Mouse (Mus musculus) ES-E14 (cell line): ENCODE data around the gene 2810004N23Rik. TPM values are rescaled to one million over a fixed set of nuclear protein-coding genes. Genes with fewer than 3 reads are reported as not detected.

Experiments
- DNase-seq: peaks from one replicate; pipeline ENCODE4 v3.0.0-alpha.2; 2013; ENCODE audit warnings: low read depth, low spot score
- H3K27ac ChIP-seq: 2 replicates; pipeline ENCODE4 v1.5.1; 2012; ENCODE audit warnings: low read depth, mild to moderate bottlenecking, low read length, moderate library complexity, mixed read lengths; ENCODE audit not compliant: poor library complexity, insufficient read depth, severe bottlenecking
- H3K36me3 ChIP-seq: 2 replicates; pipeline ENCODE4 v1.6.1; 2012; ENCODE audit warnings: mild to moderate bottlenecking, low read length, moderate library complexity, mixed read lengths; ENCODE audit not compliant: control insufficient read depth, poor library complexity, insufficient read depth, severe bottlenecking
- H3K4me1 ChIP-seq, 2 experiments: fragments of 150-350 bp in 1 of 2; sonication (generic) in 1 of 2; 2 replicates each; pipeline ENCODE4 v1.6.1; 2012; ENCODE audit warnings: low read length in 2 of 2, mild to moderate bottlenecking in 1 of 2, mixed read lengths in 1 of 2; ENCODE audit not compliant: control insufficient read depth in 2 of 2, insufficient read depth in 2 of 2, poor library complexity in 1 of 2
- H3K4me3 ChIP-seq, 2 experiments: fragments of 150-350 bp in 1 of 2; sonication (generic) in 1 of 2; 2 replicates each; pipeline ENCODE4 v1.5.1; 2012; ENCODE audit warnings: low read length in 2 of 2, low read depth in 1 of 2, mild to moderate bottlenecking in 1 of 2, mixed read lengths in 1 of 2; ENCODE audit not compliant: insufficient read depth in 1 of 2, poor library complexity in 1 of 2, severe bottlenecking in 1 of 2
- H3K9ac ChIP-seq: 2 replicates; pipeline ENCODE4 v1.6.1; 2012; ENCODE audit warnings: low read depth, mild to moderate bottlenecking, low read length, mixed read lengths; ENCODE audit not compliant: poor library complexity, insufficient read depth, severe bottlenecking
- H3K9me3 ChIP-seq: fragments of 150-350 bp; sonication (generic); 2 replicates; pipeline ENCODE4 v1.6.1; 2012; ENCODE audit warnings: low read depth, mild to moderate bottlenecking, low read length; ENCODE audit not compliant: control insufficient read depth, insufficient read depth
- CHD2 ChIP-seq: IDR thresholded peaks from 2 replicates; pipeline ENCODE4 v1.6.1; 2014; ENCODE audit warnings: mild to moderate bottlenecking, low read depth, low read length, inconsistent platforms
- HCFC1 ChIP-seq: IDR thresholded peaks from 2 replicates; pipeline ENCODE4 v1.6.1; 2012; ENCODE audit warnings: low read length, inconsistent platforms, borderline replicate concordance; ENCODE audit not compliant: insufficient read depth
- MAFK ChIP-seq: IDR thresholded peaks from 2 replicates; pipeline ENCODE4 v1.6.1; 2014; ENCODE audit warnings: mild to moderate bottlenecking, low read depth, low read length, inconsistent platforms; ENCODE audit not compliant: insufficient read depth
- ZC3H11A ChIP-seq: IDR thresholded peaks from 2 replicates; pipeline ENCODE4 v1.6.1; 2012; ENCODE audit warnings: low read depth, mild to moderate bottlenecking, inconsistent platforms, low read length, borderline replicate concordance
- ZNF384 ChIP-seq: IDR thresholded peaks from 2 replicates; pipeline ENCODE4 v1.6.1; 2012; ENCODE audit warnings: low read depth, low read length, inconsistent platforms
- in situ Hi-C, 2 experiments: fragments of 600-800 bp; cut with MboI; formaldehyde crosslinking; loops; one replicate each; pipeline ENCODE4 v1.15.1; 2025; ENCODE audit warnings: low sequenced_read_pairs in 2 of 2, inconsistent platforms in 1 of 2; ENCODE audit not compliant: unreplicated experiment in 2 of 2
- total RNA-seq: library from RNA; depleted of rRNA; stranded (reverse); fragments of 300-350 nt; gene quantifications from 2 replicates; pipeline ENCODE4 v1.2.3, GENCODE M21; 2012; rRNA removed

The 2810004N23Rik gene
- 71.5 and 83.6 TPM in 2 replicates for total RNA-seq

DNA sequence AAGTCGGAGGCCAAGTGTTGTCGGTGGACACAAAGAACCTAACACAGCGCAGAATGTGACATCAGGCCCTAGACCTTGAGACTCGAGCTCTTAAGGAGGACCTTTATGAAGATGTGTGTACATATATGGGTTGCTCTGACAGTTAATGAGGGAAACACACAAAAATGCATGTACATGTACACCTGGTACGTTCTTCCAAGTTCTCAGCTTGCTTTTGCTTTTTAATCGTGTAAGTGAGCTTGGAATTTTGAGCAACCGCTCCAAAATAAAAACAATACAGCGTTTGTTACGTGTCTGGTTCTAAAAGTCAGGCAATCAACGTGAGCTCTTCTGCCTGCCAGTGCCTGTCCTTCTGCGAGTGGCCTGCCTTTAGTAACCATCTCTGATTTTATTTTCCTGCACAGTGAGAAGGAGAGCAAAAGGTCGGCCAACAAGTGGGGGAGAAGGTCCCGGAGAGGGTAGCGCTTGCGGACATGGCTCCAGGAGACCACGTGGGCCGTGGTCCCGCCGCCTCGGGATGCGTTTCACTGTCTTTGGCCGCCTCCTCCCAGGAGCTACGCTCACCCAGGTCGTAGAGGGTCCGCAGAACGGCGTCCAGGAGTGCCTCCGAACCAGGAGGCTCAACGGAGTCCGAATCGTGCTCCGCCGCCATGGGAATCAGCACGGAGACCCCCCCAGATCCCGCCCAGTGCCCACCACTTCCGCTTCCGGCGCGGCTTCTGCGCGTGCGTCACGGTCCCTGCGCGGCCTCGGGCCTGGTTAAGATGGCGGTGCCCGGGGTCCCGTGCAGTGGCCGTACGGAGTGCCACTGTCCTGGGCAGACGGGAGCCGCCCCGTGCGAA lies at the start of gene 2810004N23Rik, which contains the start of gene Gnpat:
TSS of gene 2810004N23Rik (minus strand) at position 800 of the 842 bp plus-strand sequence.
TSS of gene Gnpat (plus strand) at position 713 of the 842 bp plus-strand sequence.
- TF ChIP-seq MAFK = no peak
- TF ChIP-seq HCFC1 = peak; percentile 73
- in situ Hi-C loops = no loop called here
- peak within 1 kb of the TSS; percentile 95 for H3K9ac ChIP-seq
- peaks cover 0 to 9% of the 10 kb centered on the region in 2 experiments; a peak in 1 of 4 replicates for H3K4me1 ChIP-seq
- peaks cover 23% of the 10 kb centered on the region for H3K36me3 ChIP-seq
- no peaks in the 10 kb centered on the region for H3K9me3 ChIP-seq
- peak within 1 kb of the TSS; percentile 78 to 98 for H3K4me3 ChIP-seq
- H3K27ac ChIP-seq = peak within 1 kb of the TSS; percentile 61
- DNase-seq = peak; percentile 72

DNA sequence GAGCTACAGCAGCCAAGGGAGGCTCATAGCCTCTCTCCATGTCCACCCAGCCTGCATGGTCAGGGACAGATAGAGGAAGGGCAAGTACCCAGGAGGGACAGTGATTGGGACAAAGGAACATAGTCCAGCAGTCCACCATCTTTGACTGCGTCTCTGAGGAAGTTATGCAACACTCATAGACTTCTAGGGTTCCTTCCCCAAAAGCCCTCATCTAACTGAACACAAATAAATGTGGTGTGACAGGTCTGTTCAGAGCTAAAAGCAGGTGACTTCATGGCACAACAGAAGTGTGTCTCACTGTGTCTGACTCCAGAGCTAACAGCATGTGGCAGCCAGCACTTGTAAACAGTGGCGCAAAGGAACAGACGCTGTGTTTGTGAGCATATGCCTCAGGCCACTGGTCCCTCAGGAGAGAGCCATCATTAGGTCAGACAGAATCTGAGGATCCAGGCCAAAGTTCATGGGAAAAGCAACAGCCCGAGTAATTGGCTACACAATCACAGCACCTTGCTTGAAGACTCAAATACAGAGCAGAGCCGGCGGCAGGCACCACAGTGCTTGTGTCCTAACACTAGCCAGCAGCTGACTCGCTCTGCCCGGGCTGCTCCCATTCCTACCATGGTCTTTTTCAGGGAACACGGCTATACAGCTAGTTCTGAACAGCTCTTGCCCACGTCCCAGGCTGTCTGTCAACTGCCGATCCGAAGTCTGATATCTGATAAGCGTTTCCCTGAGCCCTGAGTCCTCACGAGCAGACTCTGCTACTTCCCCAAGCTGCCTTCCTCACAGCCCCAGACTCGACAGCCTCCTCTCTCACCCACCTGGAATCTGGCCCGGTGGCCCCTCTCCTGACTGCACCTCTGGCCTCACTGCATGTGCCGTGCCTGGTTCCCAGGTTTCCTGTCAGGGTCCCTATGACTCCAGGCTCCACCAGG lies 49.3 kb upstream of the 2810004N23Rik start:
- H3K4me3 ChIP-seq = no peak overlapping the region
- no peak overlapping the region for H3K27ac ChIP-seq
- H3K9ac ChIP-seq = no peak overlapping the region
- DNase-seq = no peak
- TF ChIP-seq HCFC1 = no peak
- TF ChIP-seq ZC3H11A = no peak
- TF ChIP-seq MAFK = no peak
- no peak for TF ChIP-seq ZNF384
- TF ChIP-seq CHD2 = no peak
- H3K4me1 ChIP-seq = no peaks in the 10 kb centered on the region
- H3K36me3 ChIP-seq = peaks cover 6% of the 10 kb centered on the region; the same call in 1 of the 2 replicates
- H3K9me3 ChIP-seq = no peaks in the 10 kb centered on the region
- in situ Hi-C loops = no loop called here

DNA sequence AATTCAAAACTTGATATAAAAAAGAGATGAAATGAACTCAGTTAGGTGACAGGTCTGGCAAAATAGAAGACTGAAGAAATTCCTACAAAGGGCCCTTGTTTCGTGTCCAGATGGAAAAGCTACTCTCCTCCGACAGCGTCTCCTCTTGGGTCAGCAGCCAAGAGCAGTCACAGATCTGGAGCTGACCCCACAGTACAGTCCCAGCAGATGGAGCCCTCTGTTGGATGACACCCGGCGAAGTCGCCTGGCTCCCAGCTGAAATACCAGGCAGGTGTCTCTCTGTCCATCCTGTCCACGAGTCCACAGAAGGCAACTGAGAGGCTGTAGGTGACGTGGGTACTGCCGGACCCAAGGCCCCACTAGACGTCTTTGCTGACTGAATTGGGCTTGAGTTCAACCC lies 47.4 kb upstream of the 2810004N23Rik start:
- TF ChIP-seq ZNF384 (no peak), CHD2 (no peak), HCFC1 (no peak), MAFK (no peak)
- no peak overlapping the region for H3K4me3 ChIP-seq
- no peak for DNase-seq
- H3K9me3 ChIP-seq = no peaks in the 10 kb centered on the region
- H3K9ac ChIP-seq = no peak overlapping the region
- in situ Hi-C loops = no loop called here
- no peak overlapping the region for H3K27ac ChIP-seq
- H3K4me1 ChIP-seq = no peaks in the 10 kb centered on the region
- H3K36me3 ChIP-seq = peaks cover 6% of the 10 kb centered on the region; the same call in 1 of the 2 replicates

DNA sequence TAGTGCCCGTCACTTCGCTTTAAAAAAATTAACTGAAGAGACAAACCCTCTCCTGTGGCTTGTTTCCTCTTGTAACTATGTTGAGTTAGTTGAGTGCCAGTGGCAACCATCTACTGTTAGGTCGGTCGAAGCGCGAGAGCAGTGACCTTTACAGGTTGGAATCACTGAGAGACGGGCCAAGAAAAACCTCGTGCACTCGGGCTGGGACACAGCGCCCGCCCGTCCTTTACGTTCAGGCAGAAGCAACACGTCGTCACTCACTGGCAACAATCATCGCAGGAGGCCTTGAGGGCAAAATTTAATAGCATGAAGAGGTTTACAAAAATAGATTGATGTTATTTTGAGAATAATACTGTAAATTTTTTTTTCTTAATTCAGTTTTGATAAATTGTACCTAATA lies 47.0 kb upstream of the 2810004N23Rik start:
- Histone ChIP-seq H3K9me3 (no peaks in the 10 kb centered on the region), H3K27ac (no peak overlapping the region), H3K4me3 (no peak overlapping the region), H3K4me1 (no peaks in the 10 kb centered on the region), H3K36me3 (peaks cover 6% of the 10 kb centered on the region; the same call in 1 of the 2 replicates), H3K9ac (no peak overlapping the region)
- TF ChIP-seq HCFC1 (no peak), MAFK (no peak), CHD2 (no peak), ZC3H11A (no peak)
- no peak for DNase-seq
- in situ Hi-C loops = no loop called here
